Mouse (Mus musculus) heart, adult 18-20 months (tissue): ENCODE measurements around the gene Sftpd. TPM values are rescaled to one million over a fixed set of nuclear protein-coding genes. Genes with fewer than 3 reads are reported as not detected.

Source experiments
- DNase-seq, 2 experiments: peaks; one replicate each; pipeline ENCODE4 v3.0.0; 2021 to 2022; ENCODE audit warnings: mixed read lengths in 1 of 2
- long read RNA-seq, 2 experiments: library from polyadenylated mRNA; stranded (forward); transcript quantifications; one replicate each; pipeline ENCODE4 v2.0.0; 2021
- total RNA-seq, 2 experiments: library from RNA; stranded (reverse); gene quantifications; 2 replicates each; pipeline ENCODE4 v1.2.3; 2021

The Sftpd gene
- total RNA-seq, result under 1 TPM in 1 of 2 experiments, not detected in 1; 0.67 TPM
- long read RNA-seq, experiment 1, result 0 reads
- long read RNA-seq, experiment 2, partial matches to known transcripts, result 0 of 1 reads
- long read RNA-seq, experiment 2, other reads (novel, unspliced or antisense), result 0 of 1 reads

GRCm38 (mm10) chr14:41185059-41185821 lies at the start of gene Sftpd:
TSS of gene Sftpd (minus strand) at chr14:41185149.
- DNase-seq, result no peak

GRCm38 (mm10) chr14:41198037-41198730 lies 13.2 kb upstream of the Sftpd start:
- peak; percentile 7 to 23 for DNase-seq

- DNase-seq, result no peak
These were observed 4.5 kb upstream of the Sftpd start for GRCm38 (mm10) chr14:41189496-41189895.

GRCm38 (mm10) chr14:41174802-41175201 lies 10.1 kb downstream of the Sftpd start:
- no peak for DNase-seq

GRCm38 (mm10) chr14:41170514-41170913 lies 14.4 kb downstream of the Sftpd start:
- DNase-seq, result no peak

GRCm38 (mm10) chr14:41168567-41168966 lies 16.4 kb downstream of the Sftpd start:
- no peak for DNase-seq

DNA sequence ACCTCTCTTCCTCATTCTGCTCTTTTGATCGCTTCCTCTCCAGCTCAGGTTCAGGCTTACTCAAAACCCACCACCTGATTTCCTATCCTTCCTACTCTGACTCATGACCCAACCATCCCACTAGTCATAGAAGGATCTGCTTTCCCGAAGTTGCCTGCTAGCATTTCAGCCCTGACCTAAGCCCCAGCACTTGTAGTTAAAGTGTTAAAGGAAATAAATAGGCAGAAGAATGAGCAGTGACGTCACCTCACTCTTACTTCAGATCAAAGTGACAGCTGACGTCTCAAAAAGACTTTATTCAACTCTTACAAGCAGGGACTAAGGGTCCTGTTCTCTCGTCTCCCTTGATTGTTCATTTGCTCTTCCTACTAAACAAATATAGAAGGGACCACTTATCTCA lies 17.7 kb downstream of the Sftpd start:
- no peak for DNase-seq

DNA sequence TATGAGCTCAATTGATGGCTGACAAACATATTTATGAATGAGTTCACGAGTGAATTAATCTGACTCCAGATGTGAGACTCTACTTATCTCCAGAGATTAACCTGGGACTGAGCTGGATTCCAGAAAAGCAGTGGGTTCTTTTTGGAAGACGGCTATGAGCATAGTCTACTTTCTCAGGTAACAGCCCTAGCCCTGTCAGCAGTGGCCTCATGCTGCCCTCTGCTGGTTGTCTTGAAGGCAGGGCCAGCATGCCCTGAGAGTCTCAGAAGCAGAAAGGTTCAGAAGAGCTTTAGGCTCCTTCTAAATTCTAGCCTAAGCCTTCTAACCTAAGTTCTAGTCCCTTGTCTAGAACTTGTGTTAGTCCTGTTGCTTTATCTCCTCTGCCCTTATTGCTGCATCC lies 22.3 kb downstream of the Sftpd start:
- peak; percentile 14 to 50 for DNase-seq

DNA sequence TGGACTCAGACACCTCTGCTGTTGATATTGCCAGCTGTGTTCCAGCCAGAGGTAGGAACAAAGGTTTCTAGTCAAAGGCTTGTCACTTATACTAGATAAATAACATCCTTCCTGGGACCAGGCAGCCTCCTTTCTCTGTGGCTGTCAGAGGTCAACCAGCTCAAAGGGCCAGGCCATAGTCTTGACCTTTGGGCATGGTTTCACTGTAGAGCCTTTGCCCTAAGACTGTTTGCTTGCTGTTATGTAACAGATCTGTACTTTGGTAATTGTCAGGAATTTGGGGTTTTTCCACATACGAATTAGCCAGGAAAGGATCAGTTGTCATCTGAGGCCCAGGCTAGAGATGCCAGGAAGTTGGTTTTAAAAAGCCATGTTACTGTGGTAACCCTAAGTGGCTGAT lies 24.2 kb downstream of the Sftpd start:
- DNase-seq, result no peak

- DNase-seq, result no peak
These were observed 24.9 kb downstream of the Sftpd start for GRCm38 (mm10) chr14:41160076-41160475.

GRCm38 (mm10) chr14:41151220-41151898 lies 33.6 kb downstream of the Sftpd start, which contains the start of gene Mbl1:
TSS of gene Mbl1 (plus strand) at chr14:41151458.
- no peak for DNase-seq

DNA sequence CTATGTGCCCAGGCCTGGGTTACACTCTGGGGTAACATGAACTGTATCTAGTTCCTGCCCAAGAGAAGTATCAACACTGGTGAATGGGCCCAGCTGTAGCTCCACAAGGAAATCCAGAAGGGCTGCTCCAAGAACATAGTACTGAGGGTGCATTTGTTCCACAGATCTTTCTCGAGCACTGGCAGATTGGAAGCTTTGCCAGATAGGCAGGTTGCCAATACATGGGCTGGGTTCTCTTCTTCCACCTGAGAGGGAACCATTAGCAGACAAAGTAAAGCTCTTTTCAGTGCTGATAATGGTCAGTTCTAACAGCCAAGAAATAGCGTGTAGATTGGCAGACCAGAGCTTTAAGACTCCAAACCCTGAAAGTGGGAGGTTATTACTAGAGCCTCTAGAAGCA lies 37.6 kb downstream of the Sftpd start:
- no peak for DNase-seq

GRCm38 (mm10) chr14:41146922-41147321 lies 38.0 kb downstream of the Sftpd start:
- no peak for DNase-seq

- no peak for DNase-seq
These were observed 38.9 kb downstream of the Sftpd start for GRCm38 (mm10) chr14:41146035-41146434.

DNA sequence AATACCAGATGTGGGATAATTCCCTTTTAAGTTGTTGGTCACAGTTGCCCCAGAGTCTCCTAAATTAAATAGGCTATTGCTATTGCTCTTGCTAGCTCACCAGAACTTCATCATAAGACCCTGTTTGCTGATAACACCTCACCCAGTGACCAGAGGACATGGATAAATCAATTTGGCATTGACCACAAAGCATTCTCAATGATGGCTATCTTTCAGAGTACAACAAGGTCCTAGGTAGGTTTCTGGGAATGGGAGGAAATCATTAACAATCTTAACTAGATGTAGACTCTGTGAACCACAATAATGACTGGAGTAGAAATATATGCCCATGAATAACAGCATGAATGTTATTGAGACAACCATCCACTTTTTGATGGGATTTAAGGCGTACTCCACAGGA lies 44.3 kb downstream of the Sftpd start:
- DNase-seq, result no peak

- DNase-seq, result no peak
These were observed 47.9 kb downstream of the Sftpd start for GRCm38 (mm10) chr14:41137006-41137405.

DNA sequence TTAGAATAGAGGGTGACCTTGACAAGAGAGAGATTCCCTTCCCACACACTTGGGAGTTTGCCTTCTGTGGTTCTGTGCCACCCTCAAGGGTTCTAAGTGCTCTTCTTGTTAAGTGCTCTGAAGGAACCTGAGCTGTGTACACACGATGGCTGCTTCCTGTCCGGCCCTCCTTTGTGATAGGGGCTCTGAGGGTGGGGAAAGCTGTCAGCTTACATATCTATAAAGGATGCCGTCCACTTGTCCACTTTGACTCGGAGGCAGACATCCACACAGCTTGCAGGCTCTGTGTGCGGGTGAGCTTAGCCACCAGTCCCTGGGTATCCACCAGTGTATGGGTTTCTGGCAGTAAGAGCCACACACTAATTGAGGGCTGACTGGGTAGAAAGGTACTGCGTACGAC lies 53.4 kb downstream of the Sftpd start, which contains the start of gene Sftpa1:
TSS of gene Sftpa1 (plus strand) at position 243 of the 400 bp plus-strand sequence.
- DNase-seq, result no peak

GRCm38 (mm10) chr14:41127997-41128396 lies 57.0 kb downstream of the Sftpd start:
- peak in 1 of 2 experiments; percentile 30 for DNase-seq

DNA sequence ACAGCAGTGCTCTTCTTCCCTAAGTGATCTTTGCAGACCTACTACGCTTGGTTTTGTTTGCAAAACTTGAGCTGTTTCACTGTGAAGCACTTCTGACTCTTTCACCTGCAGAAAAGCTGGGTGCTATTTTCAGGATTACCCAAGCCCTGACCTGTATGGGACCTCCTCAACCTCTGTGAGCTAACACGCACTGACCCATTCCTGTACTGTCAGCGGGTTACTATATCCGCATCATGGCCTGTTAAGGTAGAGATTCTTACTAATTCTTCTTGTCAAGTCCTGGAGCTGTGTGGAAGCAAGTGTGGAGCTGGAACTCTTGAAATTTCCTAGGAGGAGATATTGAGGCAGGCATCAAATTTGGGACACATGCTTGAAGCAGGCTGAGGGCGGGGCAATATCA lies 60.3 kb downstream of the Sftpd start:
- no peak for DNase-seq
